Mouse (Mus musculus) cortical plate, adult 2 months (tissue): ENCODE measurements at regions not wholly inside any gene's neighbourhood (a gene's known extent, or its start where the extent isn't known, plus 50 kb on each side); places are given as distances from the start of the nearest gene placed in this dataset.

Experiments
- CTCF ChIP-seq: fragments of 200-500 bp; IDR thresholded peaks from 2 replicates; pipeline ENCODE4 v1.5.1; 2011; ENCODE audit warnings: mild to moderate bottlenecking, control low read depth, low read length; ENCODE audit not compliant: insufficient read depth; ENCODE audit errors: extremely low read depth
- POLR2A ChIP-seq: fragments of 200-500 bp; IDR thresholded peaks from 2 replicates; pipeline ENCODE4 v1.6.1; 2011; ENCODE audit warnings: mild to moderate bottlenecking, low read length, control low read depth; ENCODE audit not compliant: insufficient read depth; ENCODE audit errors: extremely low read depth

- TF ChIP-seq CTCF (no peak), POLR2A (no peak)
Observed at GRCm38 (mm10) chr14:36819826-36820225, 148.8 kb downstream of the Ccser2 start.
